Mouse (Mus musculus) embryonic facial prominence, embryonic 12.5 days (tissue): ENCODE measurements around the gene Siah3. TPM values are rescaled to one million over a fixed set of nuclear protein-coding genes. Genes with fewer than 3 reads are reported as not detected.
A peak's percentile ranks its signal among the peaks of the same experiment; 100 is the strongest.

Source experiments
- ATAC-seq: fragments of 200-750 bp; cut with Nextera tagmentation; 2 replicates; pipeline ENCODE4 v1.8.0; 2017; ENCODE audit not compliant: insufficient number of reproducible peaks, insufficient read depth, low FRiP score, low TSS enrichment
- H3K27ac ChIP-seq: fragments of 300-500 bp; sonication (generic); 2 replicates; pipeline ENCODE4 v1.5.1; 2016; ENCODE audit warnings: mild to moderate bottlenecking
- H3K27me3 ChIP-seq: fragments of 300-500 bp; sonication (generic); 2 replicates; pipeline ENCODE4 v1.6.1; 2016; ENCODE audit warnings: mild to moderate bottlenecking, moderate library complexity
- H3K36me3 ChIP-seq: fragments of 300-500 bp; sonication (generic); 2 replicates; pipeline ENCODE4 v1.6.1; 2016; ENCODE audit warnings: mild to moderate bottlenecking
- H3K4me1 ChIP-seq: fragments of 300-500 bp; sonication (generic); 2 replicates; pipeline ENCODE4 v1.6.1; 2016
- H3K4me2 ChIP-seq: fragments of 300-500 bp; sonication (generic); replicated peaks from 2 replicates; pipeline ENCODE4 v1.6.1; 2016; ENCODE audit warnings: mild to moderate bottlenecking, moderate library complexity
- H3K4me3 ChIP-seq: fragments of 300-500 bp; sonication (generic); 2 replicates; pipeline ENCODE4 v1.5.1; 2016; ENCODE audit warnings: mild to moderate bottlenecking
- H3K9ac ChIP-seq: fragments of 300-500 bp; sonication (generic); 2 replicates; pipeline ENCODE4 v1.6.1; 2016; ENCODE audit warnings: mild to moderate bottlenecking, moderate library complexity
- H3K9me3 ChIP-seq: fragments of 300-500 bp; sonication (generic); 2 replicates; pipeline ENCODE4 v1.6.1; 2016; ENCODE audit warnings: mild to moderate bottlenecking, moderate library complexity
- WGBS: fragments of 180-500 bp; shearing (Covaris S2); methylation state at CpG from one replicate; pipeline ENCODE4 v1.1.7; 2016; 5-methylcytosine and 5-hydroxymethylcytosine counted together
- polyA plus RNA-seq: library from polyadenylated mRNA; unstranded; fragments of >200 nt; fragmentation: Nextera tagmentation; extraction: Ambion mirVana; gene quantifications from 2 replicates; pipeline ENCODE4 v1.2.1, GENCODE M21; 2016

Gene Siah3
- 0.11 and 0.12 TPM in 2 replicates for polyA plus RNA-seq

GRCm38 (mm10) chr14:75455743-75456421, at the start of gene Siah3:
Gene Siah3, plus strand, starts transcription at chr14:75455982.
- no peak within 1 kb of the TSS for H3K27ac ChIP-seq
- H3K36me3 ChIP-seq: no peaks in the 10 kb centered on the region
- ATAC-seq: no peak
- H3K9me3 ChIP-seq: no peaks in the 10 kb centered on the region
- no peak within 1 kb of the TSS for H3K9ac ChIP-seq
- H3K4me2 ChIP-seq: peak within 1 kb of the TSS; percentile 68
- WGBS: 13% methylated on average over 18 of the region's 18 CpGs
- peaks cover 23% of the 10 kb centered on the region for H3K4me1 ChIP-seq
- peaks cover 12% of the 10 kb centered on the region for H3K27me3 ChIP-seq
- H3K4me3 ChIP-seq: peak within 1 kb of the TSS; percentile 35

DNA sequence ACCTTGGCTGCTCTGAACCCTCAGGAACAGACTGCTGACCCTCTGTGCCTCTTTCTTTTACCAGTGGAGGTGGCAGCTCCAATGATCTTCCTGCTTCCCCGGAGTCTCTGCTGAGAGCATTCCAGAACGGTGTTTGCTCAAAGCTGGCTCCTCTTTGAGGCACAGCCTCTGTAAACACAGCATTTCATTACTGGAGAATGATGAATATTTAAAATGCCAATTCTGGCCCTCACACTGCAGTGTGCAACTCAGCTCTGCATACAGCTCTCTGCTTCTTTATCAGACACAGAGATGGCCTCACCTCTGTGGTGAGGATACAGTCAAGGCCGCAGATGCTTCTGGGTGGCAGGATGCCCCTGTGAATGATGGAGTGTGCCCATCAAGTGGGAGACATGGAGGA, 46.0 kb upstream of the Siah3 start:
- no peaks in the 10 kb centered on the region for H3K4me1 ChIP-seq
- 78% methylated on average over 3 of the region's 3 CpGs for WGBS
- no peak overlapping the region for H3K4me2 ChIP-seq
- ATAC-seq: no peak
- H3K36me3 ChIP-seq: no peaks in the 10 kb centered on the region
- no peaks in the 10 kb centered on the region for H3K27me3 ChIP-seq
- H3K9ac ChIP-seq: no peak overlapping the region
- H3K9me3 ChIP-seq: no peaks in the 10 kb centered on the region
- no peak overlapping the region for H3K4me3 ChIP-seq
- H3K27ac ChIP-seq: no peak overlapping the region

- H3K36me3 ChIP-seq: no peaks in the 10 kb centered on the region
- WGBS: 84% methylated on average over 4 of the region's 4 CpGs
Measured at GRCm38 (mm10) chr14:75410392-75410791, 45.4 kb upstream of the Siah3 start.

GRCm38 (mm10) chr14:75418721-75419120, 37.1 kb upstream of the Siah3 start:
- no peak for ATAC-seq
- Histone ChIP-seq H3K4me3 (no peak overlapping the region), H3K27me3 (no peaks in the 10 kb centered on the region), H3K27ac (no peak overlapping the region), H3K9me3 (no peaks in the 10 kb centered on the region), H3K36me3 (no peaks in the 10 kb centered on the region), H3K9ac (no peak overlapping the region), H3K4me1 (no peaks in the 10 kb centered on the region), H3K4me2 (no peak overlapping the region)
- 83% methylated on average over 3 of the region's 3 CpGs for WGBS

More at GRCm38 (mm10) chr14:75410392-75410791, 45.4 kb upstream of the Siah3 start:
- Histone ChIP-seq H3K27me3 (no peaks in the 10 kb centered on the region), H3K9me3 (no peaks in the 10 kb centered on the region), H3K4me2 (no peak overlapping the region), H3K27ac (no peak overlapping the region), H3K4me3 (no peak overlapping the region), H3K4me1 (no peaks in the 10 kb centered on the region), H3K9ac (no peak overlapping the region)
- no peak for ATAC-seq

DNA sequence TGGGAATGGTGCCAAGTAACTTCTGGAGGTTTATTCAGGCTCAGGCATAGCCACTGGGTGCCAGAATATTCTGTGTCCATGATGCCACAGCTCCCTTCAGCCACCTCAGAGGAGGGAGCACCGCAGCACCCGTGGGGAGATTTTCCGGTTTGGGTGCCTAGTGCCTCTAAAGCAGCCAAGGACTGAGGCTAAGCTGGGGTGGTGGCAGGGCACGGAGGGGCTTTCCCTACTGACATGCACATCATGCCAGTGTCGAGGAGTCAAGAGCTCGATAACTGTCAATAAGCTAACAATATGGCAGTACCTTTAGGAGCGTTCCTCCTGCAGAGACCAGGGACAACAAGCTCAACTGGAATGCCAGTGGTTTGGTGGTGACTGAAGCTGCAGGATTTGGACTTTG, 35.9 kb upstream of the Siah3 start:
- H3K9ac ChIP-seq: no peak overlapping the region
- H3K4me1 ChIP-seq: no peaks in the 10 kb centered on the region
- H3K9me3 ChIP-seq: no peaks in the 10 kb centered on the region
- no peak overlapping the region for H3K4me2 ChIP-seq
- no peaks in the 10 kb centered on the region for H3K36me3 ChIP-seq
- no peak for ATAC-seq
- no peak overlapping the region for H3K4me3 ChIP-seq
- H3K27ac ChIP-seq: no peak overlapping the region
- WGBS: 85% methylated on average over 7 of the region's 7 CpGs
- no peaks in the 10 kb centered on the region for H3K27me3 ChIP-seq

- Histone ChIP-seq H3K27me3 (no peaks in the 10 kb centered on the region), H3K9ac (no peak overlapping the region), H3K27ac (no peak overlapping the region), H3K4me3 (no peak overlapping the region), H3K36me3 (no peaks in the 10 kb centered on the region), H3K9me3 (no peaks in the 10 kb centered on the region), H3K4me2 (no peak overlapping the region), H3K4me1 (no peaks in the 10 kb centered on the region)
- 63% methylated on average over 6 of the region's 6 CpGs for WGBS
- ATAC-seq: no peak
Measured at GRCm38 (mm10) chr14:75420811-75421210, 35.0 kb upstream of the Siah3 start.

GRCm38 (mm10) chr14:75431173-75431786, 24.5 kb upstream of the Siah3 start:
- Histone ChIP-seq H3K27ac (no peak overlapping the region), H3K4me1 (no peaks in the 10 kb centered on the region), H3K36me3 (no peaks in the 10 kb centered on the region), H3K9ac (no peak overlapping the region), H3K4me2 (no peak overlapping the region), H3K9me3 (no peaks in the 10 kb centered on the region), H3K4me3 (no peak overlapping the region), H3K27me3 (no peaks in the 10 kb centered on the region)
- ATAC-seq: no peak
- WGBS: 93% methylated on average over 7 of the region's 8 CpGs

DNA sequence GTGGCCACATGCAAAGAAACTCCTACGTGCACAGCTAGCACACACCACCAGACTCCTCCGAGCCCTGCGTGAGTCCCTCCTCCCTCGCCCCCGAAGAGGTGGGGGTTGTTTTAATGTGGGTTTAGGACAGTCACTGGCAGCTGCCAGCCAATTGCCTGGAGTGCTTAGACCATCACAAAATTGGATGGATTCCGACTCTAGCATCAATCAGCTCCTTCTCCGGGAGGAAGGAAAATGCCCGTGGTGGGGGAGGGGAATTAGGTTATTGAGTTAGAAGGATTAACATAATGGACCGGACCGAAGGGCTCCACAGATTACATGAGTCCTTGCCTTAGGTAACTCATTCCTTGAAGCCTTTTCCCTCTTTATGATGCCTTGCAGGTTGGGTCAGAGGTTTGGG, 22.9 kb upstream of the Siah3 start:
- Histone ChIP-seq H3K36me3 (no peaks in the 10 kb centered on the region), H3K4me1 (no peaks in the 10 kb centered on the region), H3K4me2 (no peak overlapping the region), H3K9me3 (no peaks in the 10 kb centered on the region), H3K27ac (no peak overlapping the region), H3K4me3 (no peak overlapping the region), H3K9ac (no peak overlapping the region), H3K27me3 (no peaks in the 10 kb centered on the region)
- WGBS: 73% methylated on average over 10 of the region's 10 CpGs
- no peak for ATAC-seq

DNA sequence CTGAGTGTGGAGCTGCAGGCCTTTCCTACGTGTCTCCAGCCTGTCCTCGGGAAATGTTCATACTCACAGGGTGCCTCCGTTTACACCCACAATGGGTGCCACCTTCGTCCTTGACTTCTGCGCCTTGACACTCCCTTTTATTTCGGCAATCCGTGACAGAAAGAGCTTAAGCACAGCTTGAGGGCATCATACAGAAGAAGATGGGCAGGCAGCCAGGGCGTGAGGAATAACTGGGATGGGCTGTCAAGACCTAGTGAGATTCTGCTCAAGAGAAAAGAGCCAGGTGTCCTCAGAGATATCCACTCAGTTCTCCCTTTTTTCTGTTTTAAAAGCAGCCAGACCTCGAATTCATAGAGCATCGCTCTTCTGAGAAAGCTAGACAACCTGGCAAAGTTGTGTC, 21.2 kb upstream of the Siah3 start:
- ATAC-seq: no peak
- no peaks in the 10 kb centered on the region for H3K4me1 ChIP-seq
- no peaks in the 10 kb centered on the region for H3K27me3 ChIP-seq
- no peak overlapping the region for H3K4me3 ChIP-seq
- no peak overlapping the region for H3K4me2 ChIP-seq
- 79% methylated on average over 10 of the region's 10 CpGs for WGBS
- H3K9ac ChIP-seq: no peak overlapping the region
- H3K9me3 ChIP-seq: no peaks in the 10 kb centered on the region
- no peak overlapping the region for H3K27ac ChIP-seq
- H3K36me3 ChIP-seq: no peaks in the 10 kb centered on the region

DNA sequence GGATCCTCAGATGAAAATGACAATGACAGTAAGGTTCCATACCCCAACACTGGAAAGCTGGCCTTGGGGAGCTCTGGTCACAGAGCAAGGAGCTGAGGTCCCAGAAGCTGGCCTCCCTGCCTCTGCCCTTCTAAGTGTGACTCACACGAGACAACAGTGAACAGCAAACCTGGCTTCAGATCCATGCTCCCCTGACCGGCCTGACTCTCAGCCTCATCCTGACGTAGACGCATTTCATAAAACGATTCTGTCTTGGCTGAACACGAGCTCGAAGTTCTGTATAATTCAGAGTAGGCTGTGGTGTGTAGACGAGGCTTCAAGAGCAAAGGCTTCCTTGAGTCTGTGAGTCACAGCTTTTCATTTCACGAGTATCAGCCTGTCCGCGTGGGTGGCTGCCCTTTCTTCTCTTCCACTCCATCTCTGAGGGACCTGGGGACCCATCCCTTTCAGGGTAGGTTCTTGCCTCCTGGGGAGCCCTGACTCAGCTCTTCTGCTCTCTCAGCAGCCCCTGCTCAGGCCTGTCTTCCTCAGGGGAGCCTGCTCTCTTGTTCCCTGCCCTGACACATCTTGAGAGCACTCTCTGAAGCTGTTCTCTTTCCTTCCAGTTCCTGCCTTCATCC, 11.2 kb upstream of the Siah3 start:
- Histone ChIP-seq H3K27ac (no peak overlapping the region), H3K4me3 (no peak overlapping the region)

DNA sequence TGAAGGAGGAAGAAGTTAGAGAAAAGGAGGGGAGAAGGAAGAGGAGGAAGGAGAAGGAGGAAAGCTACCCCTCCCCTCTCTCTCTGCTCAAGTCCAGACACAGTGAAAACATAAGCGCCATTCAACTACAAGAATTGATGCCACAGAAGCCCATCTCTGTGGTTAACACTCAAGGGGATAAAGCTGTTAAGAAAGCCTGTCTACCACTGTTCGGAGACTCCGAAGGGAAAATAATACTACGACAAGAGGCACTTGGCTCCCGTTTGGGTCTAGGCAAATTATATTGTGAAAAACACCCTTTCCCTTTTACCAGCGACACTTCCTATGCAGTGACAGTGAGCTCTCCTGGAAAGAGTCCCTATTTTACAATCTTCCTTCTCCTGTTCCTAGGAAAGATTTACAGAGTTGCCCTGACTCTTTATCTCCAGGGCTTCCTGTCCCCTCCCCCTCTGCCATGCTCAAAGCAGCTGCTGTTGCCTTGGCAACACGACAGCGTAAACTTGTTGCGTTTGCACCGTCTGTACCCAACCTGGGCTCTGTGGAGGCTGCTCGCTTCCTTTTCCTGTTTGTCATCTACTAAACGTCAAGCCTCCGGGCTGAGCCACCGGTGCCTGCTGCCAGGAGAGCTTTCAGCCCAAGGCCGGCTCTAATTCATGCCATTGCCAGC, 10.4 kb upstream of the Siah3 start:
- Histone ChIP-seq H3K9me3 (no peaks in the 10 kb centered on the region), H3K4me2 (peak overlapping the region; percentile 57), H3K36me3 (no peaks in the 10 kb centered on the region), H3K27ac (no peak overlapping the region), H3K9ac (peak overlapping the region; percentile 25; the same call in 1 of the 2 replicates), H3K27me3 (no peaks in the 10 kb centered on the region), H3K4me1 (peaks cover 10% of the 10 kb centered on the region), H3K4me3 (peak overlapping the region; percentile 32)
- peak; percentile 84; the same call in 1 of the 2 replicates for ATAC-seq
- 4% methylated on average over 14 of the region's 15 CpGs for WGBS

More for the DNA sequence above, 11.2 kb upstream of the Siah3 start:
- 75% methylated on average over 11 of the region's 11 CpGs for WGBS
- H3K9ac ChIP-seq: no peak overlapping the region
- H3K27me3 ChIP-seq: no peaks in the 10 kb centered on the region
- H3K9me3 ChIP-seq: no peaks in the 10 kb centered on the region
- no peak overlapping the region for H3K4me2 ChIP-seq
- no peaks in the 10 kb centered on the region for H3K36me3 ChIP-seq
- H3K4me1 ChIP-seq: peaks cover 10% of the 10 kb centered on the region
- no peak for ATAC-seq
